Mouse (Mus musculus) forebrain, embryonic 12.5 days (tissue): Measurements from ENCODE around the gene Rflnb. TPM values are rescaled to one million over a fixed set of nuclear protein-coding genes. Genes with fewer than 3 reads are reported as not detected.

Experiments
- ATAC-seq: fragments of 200-750 bp; cut with Nextera tagmentation; 2 replicates; pipeline ENCODE4 v1.8.0; 2017; ENCODE audit warnings: moderate TSS enrichment; ENCODE audit not compliant: low FRiP score
- H3K27ac ChIP-seq: fragments of 300-500 bp; sonication (generic); 2 replicates; pipeline ENCODE4 v1.5.1; 2016; ENCODE audit warnings: mild to moderate bottlenecking
- H3K27me3 ChIP-seq: fragments of 300-500 bp; sonication (generic); 2 replicates; pipeline ENCODE4 v1.6.1; 2016; ENCODE audit warnings: mild to moderate bottlenecking
- H3K36me3 ChIP-seq: fragments of 300-500 bp; sonication (generic); replicated peaks from 2 replicates; pipeline ENCODE4 v1.6.1; 2016; ENCODE audit warnings: mild to moderate bottlenecking
- H3K4me1 ChIP-seq: fragments of 300-500 bp; sonication (generic); 2 replicates; pipeline ENCODE4 v1.6.1; 2016
- H3K4me2 ChIP-seq: fragments of 300-500 bp; sonication (generic); 2 replicates; pipeline ENCODE4 v1.6.1; 2016; ENCODE audit warnings: mild to moderate bottlenecking, moderate library complexity
- H3K4me3 ChIP-seq: fragments of 300-500 bp; sonication (generic); replicated peaks from 2 replicates; pipeline ENCODE4 v1.5.1; 2016; ENCODE audit warnings: mild to moderate bottlenecking
- H3K9ac ChIP-seq: fragments of 300-500 bp; sonication (generic); 2 replicates; pipeline ENCODE4 v1.6.1; 2016; ENCODE audit warnings: mild to moderate bottlenecking
- H3K9me3 ChIP-seq: fragments of 300-500 bp; sonication (generic); 2 replicates; pipeline ENCODE4 v1.6.1; 2016
- WGBS: fragments of 180-500 bp; shearing (Covaris S2); methylation state at CpG from one replicate; pipeline ENCODE4 v1.1.7; 2016; 5-methylcytosine and 5-hydroxymethylcytosine counted together
- polyA plus RNA-seq: library from polyadenylated mRNA; unstranded; fragments of >200 nt; fragmentation: Nextera tagmentation; extraction: Ambion mirVana; gene quantifications from 2 replicates; pipeline ENCODE4 v1.2.1, GENCODE M21; 2016

Gene Rflnb
- polyA plus RNA-seq, 1 experiment from 2014 or later, result 13.2 TPM

DNA sequence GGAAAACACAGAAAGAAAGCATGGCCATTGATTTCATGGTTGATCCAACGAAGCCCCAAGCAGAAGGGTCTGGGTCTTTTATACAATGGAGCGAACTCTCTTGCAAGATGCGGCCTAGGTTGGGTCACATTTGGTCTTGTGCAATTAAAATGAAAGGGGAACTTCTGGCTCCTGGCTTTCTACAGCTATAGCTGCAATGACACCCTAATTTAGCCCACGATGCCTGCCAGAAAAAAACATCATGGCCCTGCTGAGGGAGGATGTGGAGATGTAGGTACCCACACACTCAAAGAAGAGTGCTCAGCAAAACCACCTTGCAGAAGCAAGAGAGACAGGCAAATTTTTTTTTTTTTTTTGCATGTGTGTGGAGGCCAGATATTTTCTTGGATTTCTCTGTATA lies 6.3 kb upstream of the Rflnb start:
- Histone ChIP-seq H3K9me3 (no peaks in the 10 kb centered on the region), H3K4me1 (0 out of 2 replicates have a peak, but pooled peaks cover 2% of the 10 kb centered on the region), H3K4me2 (no peak overlapping the region), H3K27me3 (peaks cover 13% of the 10 kb centered on the region), H3K36me3 (no peaks in the 10 kb centered on the region), H3K27ac (no peak overlapping the region), H3K4me3 (no peak overlapping the region), H3K9ac (no peak overlapping the region)
- 81% methylated on average over 4 of the region's 4 CpGs for WGBS
- no peak for ATAC-seq

GRCm38 (mm10) chr11:76033359-76033758 lies 5.8 kb upstream of the Rflnb start:
- H3K9me3 ChIP-seq, result no peaks in the 10 kb centered on the region

GRCm38 (mm10) chr11:76028072-76028465 lies 487 bp upstream of the Rflnb start:
- H3K4me1 ChIP-seq, result peaks cover 21% of the 10 kb centered on the region
- H3K4me2 ChIP-seq, result peak overlapping the region; percentile 90
- H3K27me3 ChIP-seq, result peaks cover 39% of the 10 kb centered on the region
- no peaks in the 10 kb centered on the region for H3K36me3 ChIP-seq
- H3K4me3 ChIP-seq, result peak overlapping the region; percentile 65
- ATAC-seq, result peak; percentile 30; the same call in 1 of the 2 replicates
- peak overlapping the region; percentile 63 for H3K9ac ChIP-seq
- H3K27ac ChIP-seq, result 0 out of 2 replicates have a peak overlapping the region, but pooled peaks have one; percentile 25
- H3K9me3 ChIP-seq, result no peaks in the 10 kb centered on the region
- 1% methylated on average over 10 of the region's 14 CpGs for WGBS

More at GRCm38 (mm10) chr11:76033359-76033758, 5.8 kb upstream of the Rflnb start:
- H3K4me2 ChIP-seq, result no peak overlapping the region
- no peak overlapping the region for H3K9ac ChIP-seq
- WGBS, result 80% methylated on average over 6 of the region's 6 CpGs
- ATAC-seq, result no peak
- peaks cover 16% of the 10 kb centered on the region for H3K27me3 ChIP-seq
- H3K27ac ChIP-seq, result no peak overlapping the region
- H3K36me3 ChIP-seq, result no peaks in the 10 kb centered on the region
- H3K4me3 ChIP-seq, result no peak overlapping the region
- H3K4me1 ChIP-seq, result 0 out of 2 replicates have a peak, but pooled peaks cover 2% of the 10 kb centered on the region

DNA sequence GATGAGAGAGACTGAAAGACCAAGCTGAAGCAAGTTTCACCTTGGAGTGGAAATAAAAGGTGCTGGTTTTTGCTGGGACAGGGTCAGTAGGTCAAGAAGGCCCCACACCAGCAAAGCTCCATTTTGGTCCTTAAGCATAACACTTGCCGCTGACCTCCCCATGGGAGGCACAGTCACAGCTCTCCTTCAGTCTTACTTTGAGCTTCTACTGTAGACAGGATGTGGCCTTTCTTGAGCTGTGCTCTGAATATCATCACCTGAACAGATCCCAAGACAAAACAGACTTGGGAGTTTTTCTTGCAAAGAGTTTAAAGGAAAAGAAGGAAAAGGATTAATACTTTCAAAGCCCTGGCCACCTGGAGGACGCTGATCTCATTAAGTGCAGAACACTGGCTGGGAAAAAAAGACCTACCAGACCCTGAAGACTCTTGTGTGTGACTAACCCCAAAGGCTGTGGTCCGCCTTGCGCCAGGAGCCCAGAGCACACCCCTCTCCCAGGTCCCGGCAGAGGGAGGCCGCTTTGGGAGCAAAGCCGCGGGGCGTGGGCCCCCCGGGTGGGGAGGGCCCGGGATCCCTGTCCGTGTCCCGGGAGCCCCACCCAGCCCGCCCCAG lies 949 bp downstream of the Rflnb start:
- Histone ChIP-seq H3K4me1 (peaks cover 21% of the 10 kb centered on the region), H3K4me2 (peak overlapping the region; percentile 90), H3K4me3 (peak overlapping the region; percentile 65), H3K36me3 (no peaks in the 10 kb centered on the region), H3K27ac (no peak overlapping the region), H3K27me3 (peaks cover 39% of the 10 kb centered on the region), H3K9ac (peak overlapping the region; percentile 63), H3K9me3 (no peaks in the 10 kb centered on the region)
- 1% methylated on average over 14 of the region's 14 CpGs for WGBS
- peak; percentile 15; the same call in 1 of the 2 replicates for ATAC-seq

GRCm38 (mm10) chr11:76025080-76025583 lies 2.5 kb downstream of the Rflnb start:
- Histone ChIP-seq H3K27me3 (peaks cover 36% of the 10 kb centered on the region), H3K36me3 (no peaks in the 10 kb centered on the region), H3K4me1 (peaks cover 21% of the 10 kb centered on the region), H3K27ac (no peak overlapping the region), H3K4me2 (no peak overlapping the region), H3K9me3 (no peaks in the 10 kb centered on the region), H3K9ac (no peak overlapping the region), H3K4me3 (no peak overlapping the region)
- ATAC-seq, result no peak
- 54% methylated on average over 7 of the region's 7 CpGs for WGBS

DNA sequence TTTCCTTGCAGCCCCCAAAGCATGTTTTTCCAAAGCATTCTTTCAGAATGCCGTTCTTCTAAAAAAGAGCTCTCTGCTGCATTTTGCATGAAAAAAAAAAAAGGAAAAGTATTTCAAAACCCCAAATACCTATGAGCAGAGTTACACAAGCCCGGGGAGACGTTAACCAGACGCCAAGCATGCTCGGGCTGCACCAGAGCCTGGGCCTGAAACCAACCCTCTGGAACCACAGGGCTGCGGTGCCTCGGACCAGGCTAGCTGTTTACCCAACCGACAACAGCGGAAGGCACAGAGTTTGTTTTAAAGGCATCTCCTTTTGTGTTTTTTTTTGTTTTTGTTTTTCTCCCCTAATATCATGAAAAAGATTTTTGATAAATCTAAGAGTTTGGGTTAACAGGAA lies 6.7 kb downstream of the Rflnb start:
- WGBS, result 89% methylated on average over 9 of the region's 9 CpGs
- H3K4me2 ChIP-seq, result no peak overlapping the region
- no peak overlapping the region for H3K27ac ChIP-seq
- ATAC-seq, result no peak
- H3K9ac ChIP-seq, result no peak overlapping the region
- peaks cover 8% of the 10 kb centered on the region; the same call in 1 of the 2 replicates for H3K27me3 ChIP-seq
- H3K4me1 ChIP-seq, result no peaks in the 10 kb centered on the region; the same call in 1 of the 2 replicates
- no peaks in the 10 kb centered on the region for H3K9me3 ChIP-seq
- H3K4me3 ChIP-seq, result no peak overlapping the region
- no peaks in the 10 kb centered on the region for H3K36me3 ChIP-seq

DNA sequence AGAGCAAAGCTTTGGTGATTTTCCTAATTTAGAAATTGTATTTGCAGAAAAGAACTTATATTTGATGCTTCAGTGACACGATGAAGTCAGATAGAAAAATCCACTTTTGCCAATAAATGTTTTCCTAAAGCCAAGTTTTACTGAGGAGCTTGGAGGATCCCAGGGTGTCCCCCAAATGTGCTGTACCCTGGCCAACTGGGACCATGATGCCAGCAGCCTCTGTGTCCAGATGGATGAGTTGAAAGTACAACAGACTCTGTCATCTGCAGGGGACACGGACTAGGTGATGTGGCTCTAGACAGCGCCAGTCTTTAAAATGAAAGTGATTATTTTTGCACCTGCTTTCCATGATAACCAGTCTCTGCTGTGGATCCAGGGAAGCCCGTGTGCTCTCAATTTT lies 7.7 kb downstream of the Rflnb start:
- Histone ChIP-seq H3K9ac (no peak overlapping the region), H3K9me3 (no peaks in the 10 kb centered on the region), H3K4me2 (no peak overlapping the region), H3K27ac (no peak overlapping the region), H3K4me3 (no peak overlapping the region), H3K36me3 (no peaks in the 10 kb centered on the region), H3K4me1 (no peaks in the 10 kb centered on the region), H3K27me3 (peaks cover under 1% of the 10 kb centered on the region; the same call in 1 of the 2 replicates)
- 90% methylated on average over 4 of the region's 4 CpGs for WGBS
- no peak for ATAC-seq

DNA sequence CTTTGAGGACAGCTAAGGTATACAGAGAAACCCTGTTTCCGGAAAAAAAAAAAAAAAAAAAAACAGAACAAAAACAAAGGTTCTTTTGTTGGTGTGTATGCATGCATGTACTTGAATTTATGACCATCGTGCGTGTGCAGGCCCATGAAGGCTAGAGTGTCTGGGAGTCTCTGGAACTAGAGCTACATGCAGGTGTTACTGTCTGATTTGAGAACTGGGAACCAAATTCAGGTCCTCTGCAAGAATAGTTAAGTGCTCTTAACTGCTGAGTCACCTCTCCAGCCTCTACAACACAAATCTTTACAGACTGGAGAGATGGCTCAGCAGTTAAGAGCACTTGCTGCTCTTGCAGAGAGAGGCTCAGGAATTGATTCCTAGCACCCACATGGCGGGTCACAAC lies 11.8 kb downstream of the Rflnb start:
- no peaks in the 10 kb centered on the region for H3K27me3 ChIP-seq
- no peaks in the 10 kb centered on the region for H3K9me3 ChIP-seq
- H3K9ac ChIP-seq, result no peak overlapping the region
- H3K4me1 ChIP-seq, result no peaks in the 10 kb centered on the region
- no peak overlapping the region for H3K4me2 ChIP-seq
- 72% methylated on average over 4 of the region's 4 CpGs for WGBS
- H3K4me3 ChIP-seq, result no peak overlapping the region
- no peak for ATAC-seq
- H3K36me3 ChIP-seq, result no peaks in the 10 kb centered on the region
- H3K27ac ChIP-seq, result no peak overlapping the region

DNA sequence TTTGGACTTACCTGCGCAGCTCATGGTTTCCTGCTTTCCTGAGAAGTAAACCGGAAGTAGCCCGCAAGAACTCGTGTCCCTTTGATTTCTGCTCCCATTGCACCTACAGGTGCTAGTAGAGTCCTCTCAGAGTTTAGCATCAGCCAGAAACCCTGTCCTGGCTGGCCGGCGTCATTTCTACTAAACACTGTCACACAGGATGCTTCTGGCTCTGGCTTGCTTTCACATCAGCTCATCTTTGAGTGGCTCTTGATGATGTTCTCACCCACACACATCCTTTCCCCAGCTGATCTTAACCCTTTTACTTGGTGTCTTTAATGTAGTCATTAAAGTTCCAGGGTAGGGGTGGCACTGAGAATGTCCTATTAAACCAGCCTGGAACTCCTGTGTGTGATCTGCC lies 12.3 kb downstream of the Rflnb start:
- 94% methylated on average over 6 of the region's 6 CpGs for WGBS
- Histone ChIP-seq H3K4me3 (no peak overlapping the region), H3K27me3 (no peaks in the 10 kb centered on the region)

GRCm38 (mm10) chr11:76010838-76011624 lies 16.6 kb downstream of the Rflnb start:
- Histone ChIP-seq H3K4me3 (no peak overlapping the region), H3K9me3 (no peaks in the 10 kb centered on the region), H3K4me1 (no peaks in the 10 kb centered on the region), H3K27me3 (no peaks in the 10 kb centered on the region), H3K9ac (no peak overlapping the region), H3K27ac (no peak overlapping the region), H3K36me3 (no peaks in the 10 kb centered on the region), H3K4me2 (no peak overlapping the region)
- ATAC-seq, result no peak
- 89% methylated on average over 9 of the region's 9 CpGs for WGBS

More for the DNA sequence above, 12.3 kb downstream of the Rflnb start:
- Histone ChIP-seq H3K9me3 (no peaks in the 10 kb centered on the region), H3K4me1 (no peaks in the 10 kb centered on the region), H3K36me3 (no peaks in the 10 kb centered on the region), H3K4me2 (no peak overlapping the region), H3K9ac (no peak overlapping the region), H3K27ac (no peak overlapping the region)
- ATAC-seq, result no peak

DNA sequence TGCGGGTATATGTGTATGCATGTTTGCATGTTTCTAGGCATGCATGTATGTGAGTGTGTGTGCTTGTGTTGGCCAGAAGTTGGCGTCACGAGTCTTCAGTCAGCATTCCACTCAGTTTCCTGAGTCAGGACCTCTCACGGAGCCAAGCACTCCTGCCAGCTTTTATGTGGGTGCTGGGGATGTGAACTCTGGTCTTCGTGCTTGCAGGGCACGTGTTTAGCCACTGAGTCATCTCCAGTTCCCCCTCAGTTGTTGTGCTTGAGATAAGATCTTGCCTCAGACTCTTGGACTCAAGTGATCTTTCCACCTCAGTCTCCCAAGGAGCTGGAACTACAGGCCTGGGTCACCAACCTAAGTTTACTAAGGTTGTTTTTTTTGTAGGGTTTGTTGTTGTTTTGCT lies 18.5 kb downstream of the Rflnb start:
- Histone ChIP-seq H3K9ac (no peak overlapping the region), H3K9me3 (no peaks in the 10 kb centered on the region), H3K4me1 (no peaks in the 10 kb centered on the region), H3K36me3 (no peaks in the 10 kb centered on the region), H3K27ac (no peak overlapping the region), H3K27me3 (no peaks in the 10 kb centered on the region), H3K4me2 (no peak overlapping the region), H3K4me3 (no peak overlapping the region)
- no peak for ATAC-seq
- WGBS, result 86% methylated on average over 6 of the region's 6 CpGs

GRCm38 (mm10) chr11:76008162-76008561 lies 19.4 kb downstream of the Rflnb start:
- H3K9ac ChIP-seq, result no peak overlapping the region
- no peak for ATAC-seq
- no peaks in the 10 kb centered on the region for H3K9me3 ChIP-seq
- H3K27me3 ChIP-seq, result no peaks in the 10 kb centered on the region
- 77% methylated on average over 2 of the region's 2 CpGs for WGBS
- no peak overlapping the region for H3K27ac ChIP-seq
- no peaks in the 10 kb centered on the region for H3K4me1 ChIP-seq
- no peak overlapping the region for H3K4me2 ChIP-seq
- H3K36me3 ChIP-seq, result no peaks in the 10 kb centered on the region
- H3K4me3 ChIP-seq, result no peak overlapping the region
